Mouse (Mus musculus): Measurements from ENCODE around the gene Fam20a. TPM values are rescaled to one million over a fixed set of nuclear protein-coding genes. Genes with fewer than 3 reads are reported as not detected.

The Fam20a gene
- total and polyA plus RNA-seq, 3 experiments: not detected

DNA sequence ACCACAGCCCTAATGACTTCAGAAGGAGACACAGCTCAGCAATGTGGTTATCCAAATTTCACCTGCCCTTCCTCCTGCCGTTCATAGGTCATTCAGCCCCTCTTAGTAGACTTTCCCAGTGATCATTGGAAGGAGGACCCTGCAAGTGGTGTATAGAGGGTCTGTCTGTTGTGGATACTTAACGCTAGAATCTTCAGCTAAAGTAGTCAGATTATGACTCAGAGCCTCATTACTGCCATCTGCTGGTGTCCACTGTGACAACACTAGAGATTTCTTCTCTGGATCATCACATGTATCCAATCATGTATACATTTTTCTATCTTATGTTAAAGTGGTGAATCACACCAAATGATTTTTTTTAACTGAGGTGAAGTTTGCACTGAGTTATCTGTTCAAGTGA is 100.9 kb downstream of the Fam20a start:
- H3K36me3 ChIP-seq (ENCODE audit: control insufficient read depth in 1 of 2, insufficient read depth in 2 of 2, low read length in 2 of 2): peaks cover 0 to 24% of the 10 kb centered on the region in 2 experiments; a peak in 2 of 4 replicates
- DNase-seq (ENCODE audit: low read depth, low spot score): peak; percentile 88
- no peaks in the 10 kb centered on the region for H3K79me2 ChIP-seq (ENCODE audit: control insufficient read depth, insufficient read depth, low read length, poor library complexity)
- TF ChIP-seq ZNF384 (IDR thresholded peaks at IDR 0.05; ENCODE audit: low read depth, low read length): no peak
- TF ChIP-seq GATA1 (IDR thresholded peaks at IDR 0.05; ENCODE audit: low read depth, low read length): 0 out of 2 replicates have a peak, but pooled peaks have one; percentile 37
- peak; percentile 91 for TF ChIP-seq SMC3 (IDR thresholded peaks at IDR 0.05; ENCODE audit: low read depth, low read length)
- TF ChIP-seq TBP (IDR thresholded peaks at IDR 0.05; ENCODE audit: low read depth, low read length): peak; percentile 39; the same call in 1 of the 2 replicates
- peak; percentile 42; the same call in 1 of the 2 replicates for TF ChIP-seq SIN3A (IDR thresholded peaks at IDR 0.05; ENCODE audit: low read length)
- peak; percentile 77; the same call in 1 of the 2 replicates for TF ChIP-seq JUND (IDR thresholded peaks at IDR 0.05; ENCODE audit: low read depth, low read length)
- TF ChIP-seq NRF1 (IDR thresholded peaks at IDR 0.05; ENCODE audit: insufficient read depth, low read depth, low read length, poor library complexity, severe bottlenecking): no peak
- TF ChIP-seq MAZ (IDR thresholded peaks at IDR 0.05; ENCODE audit: low read depth, low read length): no peak
- TF ChIP-seq CHD2 (IDR thresholded peaks at IDR 0.05; ENCODE audit: low read length): no peak
- TF ChIP-seq ELF1 (IDR thresholded peaks at IDR 0.05; ENCODE audit: low read depth, low read length): no peak
- TF ChIP-seq TAL1 (IDR thresholded peaks at IDR 0.05; ENCODE audit: low read length): no peak
- no peak for TF ChIP-seq USF1 (IDR thresholded peaks at IDR 0.05; ENCODE audit: low read depth, low read length)
- peak; percentile 6; the same call in 1 of the 2 replicates for TF ChIP-seq ETS1 (IDR thresholded peaks at IDR 0.05; ENCODE audit: low read depth, low read length)
- TF ChIP-seq ZC3H11A (IDR thresholded peaks at IDR 0.05; ENCODE audit: low read depth, low read length): peak; percentile 57
- TF ChIP-seq RAD21 (IDR thresholded peaks at IDR 0.05; ENCODE audit: low read depth, low read length): peak; percentile 70
- peak; percentile 20; the same call in 1 of the 2 replicates for TF ChIP-seq MYC (IDR thresholded peaks at IDR 0.05; ENCODE audit: low read depth, low read length)
- TF ChIP-seq CTCF (IDR thresholded peaks at IDR 0.05 in 2 of 3, conservative IDR thresholded peaks at IDR 0.05 in 1 of 3; ENCODE audit: control insufficient read depth in 1 of 3, insufficient read depth in 1 of 3, low read depth in 2 of 3, low read length in 3 of 3, poor library complexity in 1 of 3, severe bottlenecking in 1 of 3): peak; percentile 46 to 93 (median 92)
- TF ChIP-seq MEF2A (IDR thresholded peaks at IDR 0.05; ENCODE audit: extremely low read depth, insufficient replicate concordance, low read depth, low read length, poor library complexity, severe bottlenecking): no peak
- H3K9ac ChIP-seq (ENCODE audit: control insufficient read depth, low read depth, low read length, poor library complexity, severe bottlenecking): no peak overlapping the region
- no peak overlapping the region for H3K4me3 ChIP-seq (ENCODE audit: control insufficient read depth in 1 of 2, insufficient read depth in 1 of 2, low read depth in 2 of 2, low read length in 2 of 2)
- H3K9me3 ChIP-seq (replicated peaks; ENCODE audit: insufficient read depth, low read length): no peaks in the 10 kb centered on the region
- H3K27ac ChIP-seq (ENCODE audit: control insufficient read depth, low read depth, low read length): no peak overlapping the region
- no peaks in the 10 kb centered on the region for H3K27me3 ChIP-seq (ENCODE audit: control insufficient read depth in 1 of 2, insufficient read depth in 2 of 2, low read length in 2 of 2)
- peaks cover 12 to 27% of the 10 kb centered on the region in 2 experiments for H3K4me1 ChIP-seq (ENCODE audit: control insufficient read depth in 1 of 2, insufficient read depth in 2 of 2, low read length in 2 of 2)

DNA sequence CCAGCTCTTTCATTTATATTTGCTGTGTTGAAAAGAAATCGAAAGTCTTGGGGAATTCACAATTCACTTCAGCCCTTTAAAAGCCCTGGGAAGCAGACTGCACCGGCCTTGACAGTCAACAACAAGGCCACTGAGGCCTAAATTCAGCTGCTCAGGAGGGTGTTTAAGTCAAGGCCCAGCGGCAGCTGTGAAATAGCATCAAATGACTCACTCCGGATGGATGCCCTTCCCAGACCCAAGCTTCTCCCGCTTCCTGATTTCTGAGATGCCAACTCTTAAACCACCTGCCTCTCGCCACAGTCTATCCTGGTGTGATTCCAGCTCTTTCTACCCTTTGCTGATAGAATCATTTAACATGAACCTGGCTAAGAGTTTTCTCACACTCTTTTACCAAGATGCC is 101.7 kb downstream of the Fam20a start:
- H3K27ac ChIP-seq (ENCODE audit: control insufficient read depth, low read depth, low read length): no peak overlapping the region
- H3K4me1 ChIP-seq (ENCODE audit: control insufficient read depth in 1 of 2, insufficient read depth in 2 of 2, low read length in 2 of 2): peaks cover 12 to 27% of the 10 kb centered on the region in 2 experiments
- no peak overlapping the region for H3K9ac ChIP-seq (ENCODE audit: control insufficient read depth, low read depth, low read length, poor library complexity, severe bottlenecking)

More for the DNA sequence above, 101.7 kb downstream of the Fam20a start:
- DNase-seq (ENCODE audit: low read depth, low spot score): no peak
- Histone ChIP-seq H3K27me3 (ENCODE audit: control insufficient read depth in 1 of 2, insufficient read depth in 2 of 2, low read length in 2 of 2) (no peaks in the 10 kb centered on the region), H3K9me3 (replicated peaks; ENCODE audit: insufficient read depth, low read length) (no peaks in the 10 kb centered on the region), H3K79me2 (ENCODE audit: control insufficient read depth, insufficient read depth, low read length, poor library complexity) (no peaks in the 10 kb centered on the region), H3K4me3 (ENCODE audit: control insufficient read depth in 1 of 2, insufficient read depth in 1 of 2, low read depth in 2 of 2, low read length in 2 of 2) (no peak overlapping the region), H3K36me3 (ENCODE audit: control insufficient read depth in 1 of 2, insufficient read depth in 2 of 2, low read length in 2 of 2) (peaks cover 0 to 27% of the 10 kb centered on the region in 2 experiments; a peak in 2 of 4 replicates)
- TF ChIP-seq ZKSCAN1 (IDR thresholded peaks at IDR 0.05; ENCODE audit: low read depth, low read length): no peak
- no peak for TF ChIP-seq POLR2AphosphoS5 (IDR thresholded peaks at IDR 0.05; ENCODE audit: borderline replicate concordance, low read depth, low read length)

Other genes starting within 250 kb of the Fam20a start
- gene Arsg, start 248.9 kb downstream of the Fam20a start, total RNA-seq (2012; rRNA removed): 3.7 and 3.9 TPM in 2 replicates
- 1 to 10 TPM in 1 of 2 experiments, not detected in 1; 5.2 TPM for gene Arsg, start 248.9 kb downstream of the Fam20a start, polyA plus RNA-seq (2012; ENCODE audit: insufficient read depth in 1 of 2, insufficient read length in 2 of 2, low read depth in 1 of 2, low replicate concordance in 2 of 2, missing spikeins in 1 of 2)
- 29.6 and 34.0 TPM in 2 replicates for gene Slc16a6, start 248.7 kb downstream of the Fam20a start, total RNA-seq (2012; rRNA removed)
- gene Slc16a6, start 248.7 kb downstream of the Fam20a start, polyA plus RNA-seq (2012; ENCODE audit: insufficient read depth in 1 of 2, insufficient read length in 2 of 2, low read depth in 1 of 2, low replicate concordance in 2 of 2, missing spikeins in 1 of 2): 10 to 100 TPM in 1 of 2 experiments, not detected in 1; 41.6 TPM
- 2.5 and 2.6 TPM in 2 replicates for gene Wipi1, start 110.3 kb downstream of the Fam20a start, total RNA-seq (2012; rRNA removed)
- 1 to 10 TPM in 1 of 2 experiments, not detected in 1; 8.2 TPM for gene Wipi1, start 110.3 kb downstream of the Fam20a start, polyA plus RNA-seq (2012; ENCODE audit: insufficient read depth in 1 of 2, insufficient read length in 2 of 2, low read depth in 1 of 2, low replicate concordance in 2 of 2, missing spikeins in 1 of 2)
- gene Prkar1a, start 72.9 kb downstream of the Fam20a start, total RNA-seq (2012; rRNA removed): 69.6 and 70.2 TPM in 2 replicates
- gene Prkar1a, start 72.9 kb downstream of the Fam20a start, polyA plus RNA-seq (2012; ENCODE audit: insufficient read depth in 1 of 2, insufficient read length in 2 of 2, low read depth in 1 of 2, low replicate concordance in 2 of 2, missing spikeins in 1 of 2): 100 to 1,000 TPM in 1 of 2 experiments, not detected in 1; 152 TPM
- gene 1700012B07Rik, start 105.8 kb upstream of the Fam20a start, total RNA-seq (2012; rRNA removed): not detected in 2 replicates
- not detected for gene 1700012B07Rik, start 105.8 kb upstream of the Fam20a start, polyA plus RNA-seq (2012; ENCODE audit: insufficient read depth in 1 of 2, insufficient read length in 2 of 2, low read depth in 1 of 2, low replicate concordance in 2 of 2, missing spikeins in 1 of 2)